Mouse (Mus musculus) olfactory bulb, adult 2 months (tissue): Measurements from ENCODE around the gene Triobp. TPM values are rescaled to one million over a fixed set of nuclear protein-coding genes. Genes with fewer than 3 reads are reported as not detected.
A peak's percentile ranks its signal among the peaks of the same experiment; 100 is the strongest.

Experiments used
- H3K27ac ChIP-seq: fragments of 200-500 bp; 2 replicates; pipeline ENCODE4 v1.5.1; 2012; ENCODE audit warnings: low read depth, low read length; ENCODE audit not compliant: insufficient read depth
- H3K4me1 ChIP-seq: fragments of 200-500 bp; 2 replicates; pipeline ENCODE4 v1.6.1; 2012; ENCODE audit warnings: low read length; ENCODE audit not compliant: control insufficient read depth, insufficient read depth
- H3K4me3 ChIP-seq: fragments of 200-500 bp; 2 replicates; pipeline ENCODE4 v1.5.1; 2012; ENCODE audit warnings: mild to moderate bottlenecking, low read depth, low read length, moderate library complexity; ENCODE audit not compliant: insufficient read depth
- CTCF ChIP-seq: fragments of 200-500 bp; IDR thresholded peaks from 2 replicates; pipeline ENCODE4 v1.5.1; 2012; ENCODE audit warnings: low read depth, mild to moderate bottlenecking, low read length, moderate library complexity; ENCODE audit not compliant: insufficient read depth
- POLR2A ChIP-seq: fragments of 200-500 bp; IDR thresholded peaks from 2 replicates; pipeline ENCODE4 v1.6.1; 2012; ENCODE audit warnings: mild to moderate bottlenecking, low read depth, low read length, moderate library complexity; ENCODE audit not compliant: insufficient read depth
- WGBS: fragments of 180-500 bp; shearing (Covaris S2); methylation state at CpG from one replicate; pipeline ENCODE4 v1.1.7; 2018; 5-methylcytosine and 5-hydroxymethylcytosine counted together
- polyA plus RNA-seq: library from polyadenylated mRNA; stranded (reverse); fragments of >200 nt; gene quantifications from 2 replicates; pipeline ENCODE4 v1.2.4, GENCODE M21; 2012; ENCODE audit warnings: low replicate concordance; ENCODE audit not compliant: missing spikeins, insufficient read depth, insufficient read length

Triobp gene
- not detected in 2 replicates for polyA plus RNA-seq

- H3K27ac ChIP-seq: no peak within 1 kb of the TSS
These were observed at the start of gene Triobp for GRCm38 (mm10) chr15:78947657-78948056. Triobp (plus strand) TSS chr15:78947724.

GRCm38 (mm10) chr15:78898507-78899001, 49.0 kb upstream of the Triobp start:
- peaks cover 31% of the 10 kb centered on the region for H3K4me1 ChIP-seq
- TF ChIP-seq CTCF (no peak), POLR2A (no peak)
- no peak overlapping the region for H3K27ac ChIP-seq
- 68% methylated on average over 6 of the region's 6 CpGs for WGBS
- no peak overlapping the region for H3K4me3 ChIP-seq

More at GRCm38 (mm10) chr15:78947657-78948056, at the start of gene Triobp:
- TF ChIP-seq POLR2A (no peak), CTCF (no peak)
- WGBS: under 1% methylated on average over 24 of the region's 24 CpGs
- Histone ChIP-seq H3K4me1 (peaks cover 11% of the 10 kb centered on the region), H3K4me3 (peak within 1 kb of the TSS; percentile 44)

- no peak for TF ChIP-seq CTCF
- no peak for TF ChIP-seq POLR2A
- Histone ChIP-seq H3K27ac (0 out of 2 replicates have a peak within 1 kb of the TSS, but pooled peaks have one; percentile 2), H3K4me1 (peaks cover 32% of the 10 kb centered on the region), H3K4me3 (peak within 1 kb of the TSS; percentile 63)
- WGBS: 9% methylated on average over 20 of the region's 20 CpGs
These were observed 48.1 kb upstream of the Triobp start, which contains the start of gene Gm49510 for GRCm38 (mm10) chr15:78899409-78899739. Gm49510 (plus strand) TSS chr15:78899667.

- TF ChIP-seq POLR2A (peak; percentile 33; the same call in 1 of the 2 replicates), CTCF (no peak)
- Histone ChIP-seq H3K4me1 (peaks cover 32% of the 10 kb centered on the region), H3K4me3 (peak within 1 kb of the TSS; percentile 63), H3K27ac (0 out of 2 replicates have a peak within 1 kb of the TSS, but pooled peaks have one; percentile 2)
- 5% methylated on average over 46 of the region's 47 CpGs for WGBS
These were observed 47.6 kb upstream of the Triobp start, which contains the start of gene Sh3bp1 for GRCm38 (mm10) chr15:78899740-78900584. Sh3bp1 (plus strand) TSS chr15:78899768.

DNA sequence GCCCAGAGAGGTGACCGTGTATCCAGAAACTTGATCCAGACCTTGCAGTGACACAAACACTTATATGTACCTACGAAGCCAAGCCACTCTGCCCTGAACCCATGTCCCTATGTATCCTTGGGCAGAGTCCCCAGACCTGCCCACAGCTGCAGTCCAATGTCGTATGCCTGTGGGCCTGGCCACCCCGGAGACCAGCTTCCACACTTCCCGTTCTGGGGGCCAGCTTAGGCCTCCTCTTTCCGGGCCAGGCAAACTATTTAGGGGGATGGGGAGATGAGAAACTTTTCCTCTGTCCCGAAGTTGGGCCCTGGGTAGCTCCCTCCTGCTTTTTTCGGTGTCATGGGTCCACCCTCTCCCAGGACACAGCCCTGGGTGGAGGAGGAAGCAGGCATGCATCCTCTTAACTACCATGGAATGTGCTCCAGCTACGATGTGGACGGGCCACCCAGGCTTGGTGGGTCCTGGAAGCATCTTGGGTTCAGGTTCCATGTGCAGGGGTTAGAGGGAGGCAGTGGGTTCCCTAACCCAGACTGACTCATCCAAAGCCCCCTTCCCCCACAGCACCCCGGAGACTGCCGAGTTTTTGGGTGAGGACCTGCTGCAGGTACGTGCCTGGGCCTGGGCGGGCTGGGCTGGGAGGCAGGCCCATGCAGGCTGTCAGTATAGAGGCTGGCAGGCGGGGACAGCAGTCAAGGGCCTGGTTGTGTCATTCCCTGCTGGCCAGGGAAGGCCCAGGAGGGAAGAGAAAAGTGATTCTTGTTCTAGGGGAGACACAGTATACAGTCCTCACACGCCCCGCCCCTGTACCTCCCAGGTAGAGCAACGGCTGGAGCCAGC, 46.7 kb upstream of the Triobp start:
- TF ChIP-seq POLR2A (no peak), CTCF (no peak)
- peaks cover 30% of the 10 kb centered on the region for H3K4me1 ChIP-seq
- peak overlapping the region; percentile 63 for H3K4me3 ChIP-seq
- H3K27ac ChIP-seq: no peak overlapping the region
- 56% methylated on average over 18 of the region's 18 CpGs for WGBS

DNA sequence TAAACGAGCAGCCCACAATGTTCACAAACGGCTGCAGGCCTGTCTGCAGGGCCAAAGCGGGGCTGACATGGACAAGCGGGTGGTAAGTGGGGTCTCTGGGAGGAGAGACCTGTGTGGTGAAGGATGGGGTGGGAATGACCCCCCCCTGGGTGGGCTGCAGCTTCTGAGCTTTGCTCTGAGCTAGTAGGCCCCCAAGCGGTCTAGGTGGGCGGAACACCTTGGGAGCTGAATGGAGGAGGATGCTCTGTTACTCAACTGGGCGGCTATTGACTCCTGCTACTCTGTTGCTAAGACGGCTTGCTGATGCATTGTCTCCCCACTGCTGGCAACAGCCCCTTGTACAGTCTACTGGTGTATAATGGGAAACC, 46.1 kb upstream of the Triobp start:
- Histone ChIP-seq H3K4me1 (peaks cover 26% of the 10 kb centered on the region), H3K27ac (no peak overlapping the region), H3K4me3 (no peak overlapping the region)
- TF ChIP-seq CTCF (no peak), POLR2A (no peak)
- 72% methylated on average over 8 of the region's 8 CpGs for WGBS

GRCm38 (mm10) chr15:78903243-78903642, 44.3 kb upstream of the Triobp start:
- TF ChIP-seq POLR2A (no peak), CTCF (peak; percentile 40; the same call in 1 of the 2 replicates)
- H3K27ac ChIP-seq: no peak overlapping the region
- H3K4me3 ChIP-seq: no peak overlapping the region
- peaks cover 26% of the 10 kb centered on the region for H3K4me1 ChIP-seq
- 3% methylated on average over 2 of the region's 2 CpGs for WGBS

GRCm38 (mm10) chr15:78908399-78908798, 39.1 kb upstream of the Triobp start:
- no peak overlapping the region for H3K4me3 ChIP-seq
- H3K4me1 ChIP-seq: peaks cover 4% of the 10 kb centered on the region
- H3K27ac ChIP-seq: no peak overlapping the region
- 86% methylated on average over 7 of the region's 7 CpGs for WGBS
- no peak for TF ChIP-seq POLR2A
- no peak for TF ChIP-seq CTCF
